Mouse (Mus musculus) stomach, postnatal 0 days (tissue): Measurements from ENCODE around the gene Elmsan1.

ENCODE experiments used
- CTCF ChIP-seq: IDR thresholded peaks from 2 replicates; pipeline ENCODE4 v1.5.1; 2016; ENCODE audit warnings: antibody characterized with exemption, low read depth, mild to moderate bottlenecking, moderate library complexity
- EP300 ChIP-seq: optimal IDR thresholded peaks from 2 replicates; pipeline ENCODE3; 2016; ENCODE audit warnings: antibody characterized with exemption

DNA sequence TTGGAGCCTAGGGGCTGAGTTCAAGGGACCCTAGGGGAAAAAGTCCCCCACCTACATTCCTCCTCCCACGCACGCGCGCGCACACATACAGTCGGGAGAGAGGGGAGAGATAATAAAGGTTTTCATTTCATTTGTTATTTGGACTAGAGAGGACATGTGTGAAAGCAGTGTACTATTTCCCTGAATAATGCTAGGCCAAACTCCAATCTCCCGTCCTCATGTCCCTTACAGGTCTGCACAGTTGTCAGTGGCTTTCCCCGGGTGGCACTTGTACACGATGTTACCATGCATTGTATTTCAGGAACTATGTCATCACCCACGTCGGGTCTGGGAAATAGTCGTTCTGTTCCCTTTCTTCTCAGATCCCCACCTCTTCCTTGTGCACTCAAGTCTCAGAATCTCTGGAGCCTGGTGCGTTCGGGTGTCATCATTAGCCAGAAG lies 460 bp upstream of the Elmsan1 start:
- no peak for TF ChIP-seq EP300
- TF ChIP-seq CTCF, result no peak
